Mouse (Mus musculus): ENCODE data around the gene Cts8. TPM values are rescaled to one million over a fixed set of nuclear protein-coding genes. Genes with fewer than 3 reads are reported as not detected.

Cts8 gene
- polyA plus RNA-seq (2015; fragmentation: Nextera tagmentation; extraction: Ambion mirVana), result not detected in 2 replicates

- no peak for DNase-seq (ENCODE audit: low spot score)
These were observed at the start of gene Cts8 for GRCm38 (mm10) chr13:61255258-61255657. Gene Cts8 (minus strand): TSS chr13:61255358.

DNA sequence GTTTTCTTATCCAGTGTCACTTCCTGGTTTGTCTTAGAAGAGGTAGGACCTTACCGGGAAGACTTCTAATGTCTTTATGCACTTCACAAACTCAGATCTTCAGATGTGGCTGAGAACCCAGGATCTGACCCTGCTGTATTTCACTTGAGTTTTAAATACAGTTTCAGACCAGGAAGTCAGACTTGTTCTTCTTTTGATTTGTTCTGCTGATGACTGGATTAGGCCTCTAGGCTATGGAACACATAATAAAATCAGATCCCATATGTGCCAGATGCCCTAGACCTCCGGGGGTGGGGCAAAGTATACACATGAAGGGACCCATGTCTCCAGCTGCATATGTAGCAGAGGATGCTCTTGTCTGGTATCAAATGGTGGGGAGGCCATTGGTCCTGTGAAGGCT, 33.6 kb upstream of the Cts8 start, which contains the start of gene Gm49398:
Gene Gm49398, minus strand, starts transcription at position 101 of the 400 bp plus-strand sequence.
- DNase-seq (ENCODE audit: low spot score), result no peak

DNA sequence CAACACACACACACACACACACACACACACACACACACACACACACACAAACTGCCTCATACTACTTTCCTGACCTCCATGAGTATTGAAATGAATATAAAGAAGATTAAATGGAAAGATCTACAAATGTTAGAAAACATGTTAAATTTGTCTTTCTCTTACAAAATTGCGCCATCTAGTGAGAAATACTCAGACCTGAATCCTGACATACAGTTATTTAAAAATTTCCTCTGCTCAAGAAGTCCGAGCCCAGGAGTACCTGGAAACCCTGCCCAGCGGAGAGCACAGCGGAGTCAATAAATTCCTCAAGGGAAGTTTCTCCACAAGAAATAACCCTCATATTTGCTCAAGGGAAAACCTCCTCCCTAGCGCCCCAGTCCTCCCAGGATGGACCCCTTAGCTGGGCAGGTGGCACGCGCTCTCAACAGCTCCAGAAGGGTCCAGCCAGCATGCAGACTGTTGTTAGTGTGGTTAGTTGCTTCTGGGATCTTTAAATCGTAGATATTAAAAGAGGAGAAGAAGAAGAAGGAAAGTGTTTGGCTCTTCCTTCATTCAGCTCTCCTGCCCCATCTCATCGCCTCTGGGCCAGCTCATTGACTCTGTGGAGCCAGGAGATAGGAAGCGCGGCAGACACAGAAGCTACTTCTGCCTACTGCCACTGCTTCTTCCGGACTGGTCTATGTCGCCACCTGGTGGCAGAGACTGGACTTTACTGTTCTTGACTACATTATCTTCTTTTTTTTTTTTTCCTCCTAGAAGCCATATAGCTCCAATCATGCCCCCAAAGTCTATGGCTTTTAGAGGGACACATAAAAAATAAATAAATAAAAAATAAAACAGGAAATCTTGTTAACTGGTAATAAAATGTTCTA, 13.8 kb downstream of the Cts8 start:
- peak; percentile 73 for DNase-seq (ENCODE audit: low spot score)

DNA sequence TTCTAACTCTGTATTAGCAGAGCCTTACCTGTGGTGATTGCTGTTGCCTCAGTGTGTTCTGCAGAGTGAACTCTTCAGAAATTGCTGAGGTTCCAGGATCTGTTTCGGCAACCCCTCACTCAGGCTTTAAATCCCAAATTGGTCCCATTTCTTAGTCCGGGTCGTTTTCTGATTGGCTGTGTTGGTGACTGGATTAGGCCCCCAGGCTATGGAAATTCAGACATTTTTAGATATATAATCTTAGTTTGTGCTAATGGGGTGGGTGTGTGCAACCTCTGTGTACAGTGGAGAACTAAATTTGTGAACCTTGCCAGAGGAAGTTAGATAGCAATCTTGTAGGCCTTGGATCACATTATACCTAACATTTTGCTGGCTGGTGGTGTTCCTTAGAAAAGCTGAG, 51.8 kb downstream of the Cts8 start, which contains the start of gene Cts6:
Gene Cts6, minus strand, starts transcription at position 101 of the 400 bp plus-strand sequence.
- DNase-seq (ENCODE audit: low spot score), result no peak

Other genes with a start within 250 kb of the Cts8 start
- not detected in 2 replicates for gene Ctsj, start 249.4 kb downstream of the Cts8 start, polyA plus RNA-seq (2015; fragmentation: Nextera tagmentation; extraction: Ambion mirVana)
- not detected in 2 replicates for gene Ctsq, start 214.7 kb downstream of the Cts8 start, polyA plus RNA-seq (2015; fragmentation: Nextera tagmentation; extraction: Ambion mirVana)
- gene Ctsr, start 91.1 kb downstream of the Cts8 start, polyA plus RNA-seq (2015; fragmentation: Nextera tagmentation; extraction: Ambion mirVana), result not detected in 2 replicates
- 0.10 TPM in 1 of 2 replicates, not detected in the other for gene Cts6, start 51.9 kb downstream of the Cts8 start, polyA plus RNA-seq (2015; fragmentation: Nextera tagmentation; extraction: Ambion mirVana)
- not detected in 2 replicates for gene Gm49398, start 33.5 kb upstream of the Cts8 start, polyA plus RNA-seq (2015; fragmentation: Nextera tagmentation; extraction: Ambion mirVana)
- not detected in 2 replicates for gene Cts7, start 102.8 kb upstream of the Cts8 start, polyA plus RNA-seq (2015; fragmentation: Nextera tagmentation; extraction: Ambion mirVana)